Mouse (Mus musculus) limb, embryonic 15.5 days (tissue): ENCODE data around the gene Col4a2. TPM values are rescaled to one million over a fixed set of nuclear protein-coding genes. Genes with fewer than 3 reads are reported as not detected.

Experiments used
- ATAC-seq: fragments of 200-750 bp; cut with Nextera tagmentation; 2 replicates; pipeline ENCODE4 v1.8.0; 2017; ENCODE audit warnings: low read depth, moderate TSS enrichment; ENCODE audit not compliant: insufficient number of reproducible peaks, low FRiP score, low TSS enrichment
- H3K27ac ChIP-seq: fragments of 300-500 bp; sonication (generic); 2 replicates; pipeline ENCODE4 v1.5.1; 2015; ENCODE audit warnings: moderate library complexity, mild to moderate bottlenecking, inconsistent platforms
- H3K27me3 ChIP-seq: fragments of 300-500 bp; sonication (generic); 2 replicates; pipeline ENCODE4 v1.6.1; 2015; ENCODE audit warnings: inconsistent platforms
- H3K36me3 ChIP-seq: fragments of 300-500 bp; sonication (generic); 2 replicates; pipeline ENCODE4 v1.6.1; 2015; ENCODE audit warnings: inconsistent platforms
- H3K4me1 ChIP-seq: fragments of 300-500 bp; sonication (generic); 2 replicates; pipeline ENCODE4 v1.6.1; 2015; ENCODE audit warnings: inconsistent platforms
- H3K4me2 ChIP-seq: fragments of 300-500 bp; sonication (generic); 2 replicates; pipeline ENCODE4 v1.6.1; 2015; ENCODE audit warnings: mild to moderate bottlenecking, inconsistent platforms
- H3K4me3 ChIP-seq: fragments of 300-500 bp; sonication (generic); 2 replicates; pipeline ENCODE4 v1.5.1; 2015; ENCODE audit warnings: mild to moderate bottlenecking, inconsistent platforms
- H3K9ac ChIP-seq: fragments of 300-500 bp; sonication (generic); 2 replicates; pipeline ENCODE4 v1.6.1; 2015; ENCODE audit warnings: inconsistent platforms
- H3K9me3 ChIP-seq: fragments of 300-500 bp; sonication (generic); 2 replicates; pipeline ENCODE4 v1.6.1; 2016; ENCODE audit warnings: inconsistent platforms
- WGBS: fragments of 180-500 bp; shearing (Covaris S2); methylation state at CpG from one replicate; pipeline ENCODE4 v1.1.7; 2015; 5-methylcytosine and 5-hydroxymethylcytosine counted together
- polyA plus RNA-seq: library from polyadenylated mRNA; unstranded; fragments of >200 nt; fragmentation: Nextera tagmentation; extraction: Ambion mirVana; gene quantifications from 2 replicates; pipeline ENCODE4 v1.2.1, GENCODE M21; 2015

Gene Col4a2
- polyA plus RNA-seq, 1 experiment from 2014 or later, result 77.4 TPM

DNA sequence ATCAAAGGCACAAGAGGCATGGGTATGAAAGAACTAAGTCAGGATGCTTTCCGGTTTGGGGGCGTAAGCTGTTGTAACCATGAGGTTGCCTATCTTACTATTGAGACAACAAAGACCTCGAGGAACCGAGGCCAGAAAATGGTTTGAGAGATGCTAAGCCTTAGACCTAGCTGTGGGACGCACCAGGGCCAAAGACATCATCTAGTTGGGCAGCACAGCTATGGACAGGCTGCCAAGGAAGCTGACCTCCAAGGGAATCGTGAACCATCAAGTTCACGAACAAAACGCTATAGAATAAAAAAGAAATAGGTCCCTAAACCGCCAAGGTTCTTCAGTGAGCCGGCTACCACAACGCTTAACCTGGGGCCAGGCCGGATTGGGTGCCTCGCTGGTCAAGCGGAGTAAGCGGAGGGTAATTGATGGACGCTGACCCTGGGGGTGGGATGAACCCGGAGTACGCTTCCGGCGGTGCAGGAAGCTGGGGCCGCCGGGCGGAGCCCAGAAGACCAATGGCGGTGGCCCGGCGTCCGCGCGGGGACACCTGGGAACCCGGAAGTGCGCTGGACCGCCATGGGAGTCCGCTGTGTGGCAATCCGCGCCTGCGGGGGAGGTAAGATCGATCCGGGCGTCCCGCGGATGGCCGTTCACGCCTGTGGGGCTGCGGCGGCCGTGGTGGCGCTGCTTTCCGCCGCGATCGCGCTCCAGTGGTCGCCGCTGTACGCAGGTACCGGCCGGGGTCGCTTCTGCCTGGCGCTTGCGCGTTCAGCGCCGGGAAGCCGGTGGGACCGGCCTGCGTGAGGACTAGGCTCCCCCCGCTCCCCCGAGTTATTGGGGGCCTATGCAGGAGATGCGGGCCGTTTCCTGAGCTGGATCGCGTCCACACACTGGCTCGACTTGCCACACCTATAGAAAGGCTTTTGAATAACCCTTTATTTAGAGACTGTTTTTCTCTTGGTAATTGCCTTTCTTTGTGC, 184.7 kb downstream of the Col4a2 start, which contains the start of gene Naxd:
Naxd (plus strand) TSS at position 490 of the 974 bp plus-strand sequence.
- H3K9ac ChIP-seq, result peak within 1 kb of the TSS; percentile 78
- whole genome bisulfite sequencing, result 3% methylated on average over 73 of the region's 73 CpGs
- H3K36me3 ChIP-seq, result peaks cover 3% of the 10 kb centered on the region; the same call in 1 of the 2 replicates
- peak within 1 kb of the TSS; percentile 92 for H3K4me3 ChIP-seq
- no peaks in the 10 kb centered on the region for H3K9me3 ChIP-seq
- H3K27me3 ChIP-seq, result no peaks in the 10 kb centered on the region
- peak within 1 kb of the TSS; percentile 73; the same call in 1 of the 2 replicates for H3K27ac ChIP-seq
- H3K4me1 ChIP-seq, result peaks cover 15% of the 10 kb centered on the region
- peak; percentile 92 for ATAC-seq
- peak within 1 kb of the TSS; percentile 70 for H3K4me2 ChIP-seq

DNA sequence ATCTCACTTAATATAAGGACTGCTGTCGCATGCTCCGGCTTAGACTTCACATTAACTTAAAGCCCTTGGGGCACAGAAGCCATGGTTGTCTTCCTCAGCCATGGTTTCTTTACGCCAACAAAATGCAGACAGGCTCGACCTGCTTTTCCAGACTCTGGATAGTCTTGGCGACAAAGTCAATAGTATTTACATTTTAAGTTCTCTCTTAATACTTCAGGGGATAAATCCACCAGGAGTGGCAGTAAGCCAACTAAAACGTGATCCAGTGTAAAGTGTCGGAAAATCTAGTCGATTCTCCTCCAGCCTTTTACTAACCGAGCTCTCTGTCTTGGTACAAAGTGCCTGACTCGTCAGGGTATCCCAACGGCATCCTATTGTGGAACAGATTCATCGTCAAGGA, 185.7 kb downstream of the Col4a2 start:
- peaks cover 15% of the 10 kb centered on the region for H3K4me1 ChIP-seq
- no peak for ATAC-seq
- no peak overlapping the region for H3K9ac ChIP-seq

More for the DNA sequence above, 185.7 kb downstream of the Col4a2 start:
- peak overlapping the region; percentile 70 for H3K4me2 ChIP-seq
- H3K36me3 ChIP-seq, result peaks cover 10% of the 10 kb centered on the region
- H3K9me3 ChIP-seq, result no peaks in the 10 kb centered on the region
- H3K27me3 ChIP-seq, result no peaks in the 10 kb centered on the region
- H3K27ac ChIP-seq, result no peak overlapping the region
- 62% methylated on average over 12 of the region's 12 CpGs for WGBS
- H3K4me3 ChIP-seq, result peak overlapping the region; percentile 92

Other genes starting within 250 kb of the Col4a2 start
- gene Col4a1, start within 50 bp of the Col4a2 start, polyA plus RNA-seq, result 172 and 209 TPM in 2 replicates
- gene Rab20, start 165.9 kb downstream of the Col4a2 start, polyA plus RNA-seq, result 1.8 and 2.0 TPM in 2 replicates
- 117 and 124 TPM in 2 replicates for gene Naxd, start 184.7 kb downstream of the Col4a2 start, polyA plus RNA-seq
- 25.9 and 29.7 TPM in 2 replicates for gene Cars2, start 238.0 kb downstream of the Col4a2 start, polyA plus RNA-seq
- gene Ing1, start 242.8 kb downstream of the Col4a2 start, polyA plus RNA-seq, result 38.0 and 39.9 TPM in 2 replicates